ENCODE assay signal across 23 mouse cellular contexts in genomic region chr4:141653813-141654212, GRCm38 (mm10). TPM values are rescaled to one million over a fixed set of nuclear protein-coding genes. Genes with fewer than 3 reads are reported as not detected.
DNase-seq lines count a peak whose midpoint lies in the region; ATAC-seq and TF ChIP-seq lines count a peak whose summit lies in the region.
"Had no signal": no experiment of that assay in that cellular context is flagged by ENCODE, and none has a peak within 500 bp of the region (broad histone marks: within the 10 kb centered on the region; RNA-seq: fewer than 3 reads in every experiment).

No protein-coding gene starts in this region.

- H3K27ac ChIP-seq in heart, embryonic 16.5 days (ENCODE audit: low read length), result peak overlapping the region; percentile 34; the same call in 1 of the 2 replicates
- H3K27ac ChIP-seq in midbrain, embryonic 13.5 days, result 0 out of 2 replicates have a peak overlapping the region, but pooled peaks have one; percentile 17
- H3K27ac ChIP-seq in midbrain, embryonic 11.5 days (ENCODE audit: low read depth, low read length), result no peak overlapping the region
- H3K27ac ChIP-seq in hindbrain, embryonic 14.5 days, result peak overlapping the region; percentile 43; the same call in 1 of the 2 replicates
- peak overlapping the region; percentile 32; the same call in 1 of the 2 replicates for H3K27ac ChIP-seq in lung, postnatal 0 days (ENCODE audit: low read length)
- no peak overlapping the region for H3K27ac ChIP-seq in forebrain, embryonic 11.5 days (ENCODE audit: low read depth, low read length)
- H3K27ac ChIP-seq: forebrain, embryonic 13.5 days; kidney, postnatal 0 days; liver, embryonic 12.5 days; neural tube, embryonic 12.5 days; stomach, postnatal 0 days had no signal

- intact Hi-C loops in heart, postnatal 36 days (cut with DNase I), result no loop called here

- TF ChIP-seq EP300 in lung, postnatal 0 days (IDR thresholded peaks at IDR 0.05), result no peak

- DNase-seq in heart, postnatal 36 days, result no peak
- DNase-seq in midbrain, embryonic 11.5 days (ENCODE audit: low spot score, missing footprints), result no peak
- no peak for DNase-seq in hindbrain, embryonic 14.5 days (ENCODE audit: low spot score)
- DNase-seq in lung, postnatal 0 days (ENCODE audit: low spot score), result peak; percentile 64
- DNase-seq in forebrain, embryonic 11.5 days (ENCODE audit: low spot score), result no peak
- no peak for DNase-seq in embryo, embryonic 9.5 days (ENCODE audit: extremely low spot score)
- DNase-seq: adrenal gland, postnatal 36 days; cerebellum, adult 9-11 months; heart, postnatal 4 days; left cerebral cortex, postnatal 4 days; right cerebral cortex, postnatal 25 days; thymus, postnatal 36 days had no signal

- no peak for TF ChIP-seq CTCF in lung, postnatal 0 days (IDR thresholded peaks at IDR 0.05)

- H3K4me1 ChIP-seq in heart, embryonic 16.5 days (ENCODE audit: control insufficient read depth, insufficient read depth, low read length), result peaks cover 27% of the 10 kb centered on the region
- H3K4me1 ChIP-seq in midbrain, embryonic 13.5 days (replicated peaks), result peaks cover 25% of the 10 kb centered on the region; the same call in 1 of the 2 replicates
- no peaks in the 10 kb centered on the region for H3K4me1 ChIP-seq in midbrain, embryonic 11.5 days (ENCODE audit: control insufficient read depth, insufficient read depth, low read length)
- peaks cover 3% of the 10 kb centered on the region; the same call in 1 of the 2 replicates for H3K4me1 ChIP-seq in hindbrain, embryonic 14.5 days (replicated peaks; ENCODE audit: control insufficient read depth, insufficient read depth, low read length)
- peaks cover 13% of the 10 kb centered on the region; the same call in 1 of the 2 replicates for H3K4me1 ChIP-seq in lung, postnatal 0 days (ENCODE audit: insufficient read depth, low read depth, low read length)
- no peaks in the 10 kb centered on the region for H3K4me1 ChIP-seq in forebrain, embryonic 11.5 days (replicated peaks; ENCODE audit: control insufficient read depth, insufficient read depth, low read length)

- H3K4me2 ChIP-seq in heart, embryonic 16.5 days (ENCODE audit: low read depth, low read length), result no peak overlapping the region
- H3K4me2 ChIP-seq in midbrain, embryonic 13.5 days (replicated peaks), result no peak overlapping the region
- no peak overlapping the region for H3K4me2 ChIP-seq in midbrain, embryonic 11.5 days
- H3K4me2 ChIP-seq in hindbrain, embryonic 14.5 days (replicated peaks), result no peak overlapping the region
- no peak overlapping the region for H3K4me2 ChIP-seq in lung, postnatal 0 days (replicated peaks; ENCODE audit: low read depth, low read length)
- no peak overlapping the region for H3K4me2 ChIP-seq in forebrain, embryonic 11.5 days (ENCODE audit: low read depth, low read length, severe bottlenecking)
- H3K4me2 ChIP-seq: forebrain, embryonic 13.5 days; liver, embryonic 12.5 days; neural tube, embryonic 12.5 days had no signal

- no peaks in the 10 kb centered on the region for H3K9me3 ChIP-seq in heart, embryonic 16.5 days (replicated peaks; ENCODE audit: control insufficient read depth, low read length)
- H3K9me3 ChIP-seq in midbrain, embryonic 13.5 days, result no peaks in the 10 kb centered on the region
- H3K9me3 ChIP-seq in midbrain, embryonic 11.5 days (ENCODE audit: control insufficient read depth, low read length), result no peaks in the 10 kb centered on the region
- H3K9me3 ChIP-seq in hindbrain, embryonic 14.5 days (ENCODE audit: control insufficient read depth, low read length), result no peaks in the 10 kb centered on the region
- H3K9me3 ChIP-seq in lung, postnatal 0 days (ENCODE audit: low read length), result no peaks in the 10 kb centered on the region
- H3K9me3 ChIP-seq in forebrain, embryonic 11.5 days (ENCODE audit: control insufficient read depth, low read length), result no peaks in the 10 kb centered on the region
- H3K9me3 ChIP-seq: forebrain, embryonic 13.5 days; liver, embryonic 12.5 days; neural tube, embryonic 12.5 days had no signal

- H3K27me3 ChIP-seq in heart, embryonic 16.5 days (ENCODE audit: control insufficient read depth, insufficient read depth, low read length), result no peaks in the 10 kb centered on the region
- no peaks in the 10 kb centered on the region for H3K27me3 ChIP-seq in midbrain, embryonic 13.5 days
- H3K27me3 ChIP-seq in midbrain, embryonic 11.5 days (ENCODE audit: control insufficient read depth, insufficient read depth, low read length), result no peaks in the 10 kb centered on the region
- no peaks in the 10 kb centered on the region for H3K27me3 ChIP-seq in hindbrain, embryonic 14.5 days (ENCODE audit: control insufficient read depth, insufficient read depth, low read length)
- no peaks in the 10 kb centered on the region for H3K27me3 ChIP-seq in lung, postnatal 0 days (replicated peaks; ENCODE audit: insufficient read depth, low read length)
- H3K27me3 ChIP-seq in forebrain, embryonic 11.5 days (ENCODE audit: control insufficient read depth, insufficient read depth, low read length), result no peaks in the 10 kb centered on the region
- H3K27me3 ChIP-seq: forebrain, embryonic 13.5 days; liver, embryonic 12.5 days; neural tube, embryonic 12.5 days had no signal

- H3K36me3 ChIP-seq in heart, embryonic 16.5 days (ENCODE audit: control insufficient read depth, insufficient read depth), result no peaks in the 10 kb centered on the region
- peaks cover 29% of the 10 kb centered on the region for H3K36me3 ChIP-seq in midbrain, embryonic 13.5 days
- peaks cover 6% of the 10 kb centered on the region; the same call in 1 of the 2 replicates for H3K36me3 ChIP-seq in midbrain, embryonic 11.5 days (ENCODE audit: control insufficient read depth, insufficient read depth, low read length)
- peaks cover 17% of the 10 kb centered on the region for H3K36me3 ChIP-seq in hindbrain, embryonic 14.5 days (replicated peaks; ENCODE audit: control insufficient read depth, insufficient read depth)
- no peaks in the 10 kb centered on the region for H3K36me3 ChIP-seq in lung, postnatal 0 days (ENCODE audit: insufficient read depth, low read length)
- no peaks in the 10 kb centered on the region for H3K36me3 ChIP-seq in forebrain, embryonic 11.5 days (ENCODE audit: control insufficient read depth, insufficient read depth, low read length)

- H3K9ac ChIP-seq in heart, embryonic 16.5 days (ENCODE audit: low read length), result no peak overlapping the region
- H3K9ac ChIP-seq in midbrain, embryonic 13.5 days (replicated peaks), result no peak overlapping the region
- no peak overlapping the region for H3K9ac ChIP-seq in midbrain, embryonic 11.5 days (ENCODE audit: low read length)
- no peak overlapping the region for H3K9ac ChIP-seq in hindbrain, embryonic 14.5 days
- no peak overlapping the region for H3K9ac ChIP-seq in lung, postnatal 0 days (replicated peaks; ENCODE audit: low read depth)
- no peak overlapping the region for H3K9ac ChIP-seq in forebrain, embryonic 11.5 days (ENCODE audit: low read length)
- H3K9ac ChIP-seq: forebrain, embryonic 13.5 days; liver, embryonic 12.5 days; neural tube, embryonic 12.5 days had no signal

- ATAC-seq in heart, embryonic 16.5 days (replicated peaks; ENCODE audit: extremely low read depth, insufficient read depth, low FRiP score), result no peak
- ATAC-seq in midbrain, embryonic 13.5 days, result no peak
- ATAC-seq in midbrain, embryonic 11.5 days (ENCODE audit: low FRiP score), result no peak
- ATAC-seq in hindbrain, embryonic 14.5 days (ENCODE audit: low FRiP score), result no peak
- ATAC-seq in lung, postnatal 0 days, result peak; percentile 81
- ATAC-seq in forebrain, embryonic 11.5 days (replicated peaks; ENCODE audit: low FRiP score), result no peak
- ATAC-seq: forebrain, embryonic 13.5 days; intestine, postnatal 0 days; liver, embryonic 12.5 days; midbrain, embryonic 16.5 days had no signal

- WGBS in heart, embryonic 16.5 days, result 83% methylated on average over 13 of the region's 13 CpGs
- 90% methylated on average over 13 of the region's 13 CpGs for WGBS in midbrain, embryonic 13.5 days
- 93% methylated on average over 13 of the region's 13 CpGs for WGBS in midbrain, embryonic 11.5 days
- 83% methylated on average over 13 of the region's 13 CpGs for WGBS in hindbrain, embryonic 14.5 days
- 72% methylated on average over 13 of the region's 13 CpGs for WGBS in lung, postnatal 0 days
- 90% methylated on average over 13 of the region's 13 CpGs for WGBS in forebrain, embryonic 11.5 days

- H3K4me3 ChIP-seq in heart, embryonic 16.5 days (ENCODE audit: low read length), result no peak overlapping the region
- no peak overlapping the region for H3K4me3 ChIP-seq in midbrain, embryonic 13.5 days (replicated peaks)
- no peak overlapping the region for H3K4me3 ChIP-seq in midbrain, embryonic 11.5 days (ENCODE audit: low read depth, low read length)
- H3K4me3 ChIP-seq in hindbrain, embryonic 14.5 days (replicated peaks; ENCODE audit: low read length), result no peak overlapping the region
- no peak overlapping the region for H3K4me3 ChIP-seq in lung, postnatal 0 days (ENCODE audit: low read depth, low read length)
- no peak overlapping the region for H3K4me3 ChIP-seq in forebrain, embryonic 11.5 days (ENCODE audit: low read depth, low read length)
- H3K4me3 ChIP-seq: forebrain, embryonic 13.5 days; liver, embryonic 12.5 days; neural tube, embryonic 12.5 days had no signal

RNA-seq across cellular contexts. Expression of gene Plekhm2, which starts 10.9 kb away (rescaled TPM):
- polyA plus RNA-seq in heart, embryonic 16.5 days (2015; fragmentation: Nextera tagmentation; extraction: Ambion mirVana), result 4.9 and 6.2 TPM in 2 replicates
- 100 to 1,000 TPM; 103 to 112 TPM for total RNA-seq in heart, postnatal 36 days (2021)
- 7.5 and 8.3 TPM in 2 replicates for polyA plus RNA-seq in midbrain, embryonic 13.5 days (2015; fragmentation: Nextera tagmentation; extraction: Ambion mirVana)
- 2.4 and 3.0 TPM in 2 replicates for polyA plus RNA-seq in midbrain, embryonic 11.5 days (2014; fragmentation: Nextera tagmentation; extraction: Ambion mirVana)
- polyA plus RNA-seq in hindbrain, embryonic 14.5 days (2014; fragmentation: Nextera tagmentation; extraction: Ambion mirVana), result 3.9 and 4.4 TPM in 2 replicates
- 5.2 and 5.3 TPM in 2 replicates for polyA plus RNA-seq in lung, postnatal 0 days (2015; fragmentation: Nextera tagmentation; extraction: Ambion mirVana)
- 4.2 and 4.6 TPM in 2 replicates for polyA plus RNA-seq in forebrain, embryonic 11.5 days (2014; fragmentation: Nextera tagmentation; extraction: Ambion mirVana)

RNA-seq across cellular contexts. Expression of gene Slc25a34, which starts 30.2 kb away (rescaled TPM):
- 1.3 TPM in 2 replicates for polyA plus RNA-seq in heart, embryonic 16.5 days (2015; fragmentation: Nextera tagmentation; extraction: Ambion mirVana)
- 100 to 1,000 TPM; 160 to 170 TPM for total RNA-seq in heart, postnatal 36 days (2021)
- polyA plus RNA-seq in midbrain, embryonic 13.5 days (2015; fragmentation: Nextera tagmentation; extraction: Ambion mirVana), result 0.17 and 0.19 TPM in 2 replicates
- polyA plus RNA-seq in midbrain, embryonic 11.5 days (2014; fragmentation: Nextera tagmentation; extraction: Ambion mirVana), result not detected in 2 replicates
- not detected in 2 replicates for polyA plus RNA-seq in hindbrain, embryonic 14.5 days (2014; fragmentation: Nextera tagmentation; extraction: Ambion mirVana)
- polyA plus RNA-seq in lung, postnatal 0 days (2015; fragmentation: Nextera tagmentation; extraction: Ambion mirVana), result 1.1 and 1.2 TPM in 2 replicates
- polyA plus RNA-seq in forebrain, embryonic 11.5 days (2014; fragmentation: Nextera tagmentation; extraction: Ambion mirVana), result 0.13 TPM in 1 of 2 replicates, not detected in the other
- total RNA-seq: granulocyte monocyte progenitor cell, adult 5-6 weeks had no signal
- polyA plus RNA-seq: liver, embryonic 12.5 days; neural tube, embryonic 12.5 days had no signal

RNA-seq across cellular contexts. Expression of gene Rsc1a1, which starts 31.6 kb away (rescaled TPM):
- polyA plus RNA-seq in heart, embryonic 16.5 days (2015; fragmentation: Nextera tagmentation; extraction: Ambion mirVana), result 0.21 TPM in 1 of 2 replicates, not detected in the other
- total RNA-seq in heart, postnatal 36 days (2021), result under 1 TPM in 1 of 2 experiments, not detected in 1; 1.00 TPM
- polyA plus RNA-seq in midbrain, embryonic 13.5 days (2015; fragmentation: Nextera tagmentation; extraction: Ambion mirVana), result 0.48 TPM in 1 of 2 replicates, not detected in the other
- 0.11 and 1.4 TPM in 2 replicates for polyA plus RNA-seq in midbrain, embryonic 11.5 days (2014; fragmentation: Nextera tagmentation; extraction: Ambion mirVana)
- 0.29 TPM in 1 of 2 replicates, not detected in the other for polyA plus RNA-seq in hindbrain, embryonic 14.5 days (2014; fragmentation: Nextera tagmentation; extraction: Ambion mirVana)
- not detected in 2 replicates for polyA plus RNA-seq in lung, postnatal 0 days (2015; fragmentation: Nextera tagmentation; extraction: Ambion mirVana)
- 2.4 TPM in 1 of 2 replicates, not detected in the other for polyA plus RNA-seq in forebrain, embryonic 11.5 days (2014; fragmentation: Nextera tagmentation; extraction: Ambion mirVana)
- total RNA-seq: left cerebral cortex, adult 18-20 months had no signal
- polyA plus RNA-seq: intestine, postnatal 0 days; kidney, postnatal 0 days; neural tube, embryonic 12.5 days; stomach, postnatal 0 days had no signal

RNA-seq across cellular contexts. Expression of gene Tmem82, which starts 35.4 kb away (rescaled TPM):
- polyA plus RNA-seq in heart, embryonic 16.5 days (2015; fragmentation: Nextera tagmentation; extraction: Ambion mirVana), result 1.1 and 1.7 TPM in 2 replicates
- total RNA-seq in heart, postnatal 36 days (2021), result 10 to 100 TPM; 26.1 to 29.2 TPM
- polyA plus RNA-seq in midbrain, embryonic 13.5 days (2015; fragmentation: Nextera tagmentation; extraction: Ambion mirVana), result 0.10 and 0.27 TPM in 2 replicates
- 0.48 and 0.59 TPM in 2 replicates for polyA plus RNA-seq in midbrain, embryonic 11.5 days (2014; fragmentation: Nextera tagmentation; extraction: Ambion mirVana)
- 0.17 TPM in 1 of 2 replicates, not detected in the other for polyA plus RNA-seq in hindbrain, embryonic 14.5 days (2014; fragmentation: Nextera tagmentation; extraction: Ambion mirVana)
- polyA plus RNA-seq in lung, postnatal 0 days (2015; fragmentation: Nextera tagmentation; extraction: Ambion mirVana), result 3.5 and 3.6 TPM in 2 replicates
- polyA plus RNA-seq in forebrain, embryonic 11.5 days (2014; fragmentation: Nextera tagmentation; extraction: Ambion mirVana), result 0.28 TPM in 1 of 2 replicates, not detected in the other

RNA-seq across cellular contexts. Expression of gene Fblim1, which starts 47.9 kb away (rescaled TPM):
- 46.9 and 49.7 TPM in 2 replicates for polyA plus RNA-seq in heart, embryonic 16.5 days (2015; fragmentation: Nextera tagmentation; extraction: Ambion mirVana)
- total RNA-seq in heart, postnatal 36 days (2021), result 100 to 1,000 TPM; 231 to 294 TPM
- polyA plus RNA-seq in midbrain, embryonic 13.5 days (2015; fragmentation: Nextera tagmentation; extraction: Ambion mirVana), result 24.0 and 24.7 TPM in 2 replicates
- polyA plus RNA-seq in midbrain, embryonic 11.5 days (2014; fragmentation: Nextera tagmentation; extraction: Ambion mirVana), result 20.0 and 21.2 TPM in 2 replicates
- 41.3 and 43.6 TPM in 2 replicates for polyA plus RNA-seq in hindbrain, embryonic 14.5 days (2014; fragmentation: Nextera tagmentation; extraction: Ambion mirVana)
- 52.3 and 57.5 TPM in 2 replicates for polyA plus RNA-seq in lung, postnatal 0 days (2015; fragmentation: Nextera tagmentation; extraction: Ambion mirVana)
- polyA plus RNA-seq in forebrain, embryonic 11.5 days (2014; fragmentation: Nextera tagmentation; extraction: Ambion mirVana), result 21.4 and 24.8 TPM in 2 replicates

Comparison
In these comparisons a context has a peak if more than half of its experiments do, and no peak if none do; other contexts are left out.
1. H3K27ac ChIP-seq: peak in heart, embryonic 16.5 days (single experiment), midbrain, embryonic 13.5 days (single experiment), hindbrain, embryonic 14.5 days (single experiment) and lung, postnatal 0 days (single experiment); none in midbrain, embryonic 11.5 days (single experiment) and forebrain, embryonic 11.5 days (single experiment).